Mouse (Mus musculus): Measurements from ENCODE around the gene Gpank1.

- TF ChIP-seq CTCF (IDR thresholded peaks at IDR 0.05; ENCODE audit: extremely low read depth, insufficient read length, insufficient replicate concordance, low read depth, low read length) (no peak), POLR2A (IDR thresholded peaks at IDR 0.05; ENCODE audit: low read depth, low read length) (no peak)
These were observed 14.7 kb upstream of the Gpank1 start for GRCm38 (mm10) chr17:35106522-35106921.
